Mouse (Mus musculus) midbrain, embryonic 16.5 days (tissue): ENCODE measurements at regions not wholly inside any gene's neighbourhood (a gene's known extent, or its start where the extent isn't known, plus 50 kb on each side); places are given as distances from the start of the nearest gene placed in this dataset.

Experiments
- ATAC-seq: fragments of 200-750 bp; cut with Nextera tagmentation; 2 replicates; pipeline ENCODE4 v1.8.0; 2017; ENCODE audit warnings: moderate TSS enrichment
- H3K27ac ChIP-seq: fragments of 300-500 bp; sonication (generic); 2 replicates; pipeline ENCODE4 v1.5.1; 2014; ENCODE audit warnings: mild to moderate bottlenecking, low read length, mixed read lengths
- H3K27me3 ChIP-seq: fragments of 300-500 bp; sonication (generic); 2 replicates; pipeline ENCODE4 v1.6.1; 2014; ENCODE audit warnings: low read depth, low read length, mixed read lengths; ENCODE audit not compliant: control insufficient read depth, insufficient read depth
- H3K36me3 ChIP-seq: fragments of 300-500 bp; sonication (generic); 2 replicates; pipeline ENCODE4 v1.6.1; 2014; ENCODE audit warnings: mild to moderate bottlenecking, low read length, moderate library complexity, mixed read lengths; ENCODE audit not compliant: control insufficient read depth, insufficient read depth
- H3K4me1 ChIP-seq: fragments of 300-500 bp; sonication (generic); 2 replicates; pipeline ENCODE4 v1.6.1; 2014; ENCODE audit warnings: mild to moderate bottlenecking, low read length, mixed read lengths; ENCODE audit not compliant: control insufficient read depth, insufficient read depth
- H3K4me2 ChIP-seq: fragments of 300-500 bp; sonication (generic); 2 replicates; pipeline ENCODE4 v1.6.1; 2014; ENCODE audit warnings: mild to moderate bottlenecking, low read length, mixed read lengths
- H3K4me3 ChIP-seq: fragments of 300-500 bp; sonication (generic); 2 replicates; pipeline ENCODE4 v1.5.1; 2014; ENCODE audit warnings: low read depth, mild to moderate bottlenecking, low read length, moderate library complexity, mixed read lengths
- H3K9ac ChIP-seq: fragments of 300-500 bp; sonication (generic); 2 replicates; pipeline ENCODE4 v1.6.1; 2014; ENCODE audit warnings: low read depth, low read length, mixed read lengths
- H3K9me3 ChIP-seq: fragments of 300-500 bp; sonication (generic); replicated peaks from 2 replicates; pipeline ENCODE4 v1.6.1; 2014; ENCODE audit warnings: mild to moderate bottlenecking, low read length, mixed read lengths; ENCODE audit not compliant: control insufficient read depth, poor library complexity, severe bottlenecking
- WGBS: fragments of 180-500 bp; shearing (Covaris S2); extraction: QIAGEN DNeasy Blood & Tissue Kit; methylation state at CpG from one replicate; pipeline ENCODE4 v1.1.7; 2014; 5-methylcytosine and 5-hydroxymethylcytosine counted together

DNA sequence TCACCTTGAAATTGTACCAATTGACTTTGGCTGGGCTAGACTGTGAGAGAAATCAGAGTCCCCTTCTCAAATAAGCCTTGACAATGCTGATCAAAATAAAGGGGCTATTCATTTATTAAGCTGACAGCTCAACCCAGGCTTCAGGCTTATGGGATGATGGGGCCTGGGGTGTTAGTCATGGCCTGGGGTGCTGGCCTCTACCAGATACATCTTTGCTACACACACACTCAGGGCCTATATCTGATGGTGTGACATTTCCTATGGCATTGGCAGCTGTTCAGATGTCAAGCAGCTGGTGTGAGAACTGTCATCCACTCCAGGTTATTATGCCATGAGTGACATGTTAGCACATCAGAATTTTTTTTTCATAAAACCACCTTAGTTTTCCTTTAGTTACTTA, 1396.2 kb downstream of the Mat2b start:
- peak; percentile 60; the same call in 1 of the 2 replicates for ATAC-seq
- H3K4me3 ChIP-seq, result no peak overlapping the region

DNA sequence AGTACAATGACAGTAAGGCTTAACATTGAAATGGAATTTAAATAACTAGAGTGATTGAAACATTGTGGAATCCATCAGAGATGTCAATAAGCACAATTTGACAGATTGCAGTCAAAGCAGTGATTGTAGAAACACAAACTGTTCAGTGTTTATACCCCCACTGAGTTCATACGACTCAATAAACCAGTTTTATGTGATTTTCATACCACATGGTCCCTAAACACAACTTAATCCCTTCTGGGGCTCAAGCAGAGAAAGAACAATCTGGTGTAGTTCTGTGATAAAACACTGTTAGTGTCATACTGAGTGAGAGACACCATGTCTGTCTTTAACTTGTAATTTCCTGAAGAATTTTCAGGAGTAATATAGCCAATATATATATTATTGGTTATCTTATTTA, 1439.6 kb downstream of the Mat2b start:
- ATAC-seq, result no peak
- Histone ChIP-seq H3K27me3 (no peaks in the 10 kb centered on the region), H3K4me1 (no peaks in the 10 kb centered on the region), H3K4me3 (no peak overlapping the region), H3K27ac (no peak overlapping the region), H3K36me3 (no peaks in the 10 kb centered on the region), H3K9me3 (no peaks in the 10 kb centered on the region), H3K9ac (no peak overlapping the region), H3K4me2 (no peak overlapping the region)
- 66% methylated on average over 1 of the region's 1 CpGs for WGBS

More for the DNA sequence above, 1396.2 kb downstream of the Mat2b start:
- Histone ChIP-seq H3K9me3 (no peaks in the 10 kb centered on the region), H3K27ac (no peak overlapping the region), H3K27me3 (no peaks in the 10 kb centered on the region), H3K9ac (no peak overlapping the region), H3K4me2 (no peak overlapping the region), H3K4me1 (no peaks in the 10 kb centered on the region), H3K36me3 (no peaks in the 10 kb centered on the region)

DNA sequence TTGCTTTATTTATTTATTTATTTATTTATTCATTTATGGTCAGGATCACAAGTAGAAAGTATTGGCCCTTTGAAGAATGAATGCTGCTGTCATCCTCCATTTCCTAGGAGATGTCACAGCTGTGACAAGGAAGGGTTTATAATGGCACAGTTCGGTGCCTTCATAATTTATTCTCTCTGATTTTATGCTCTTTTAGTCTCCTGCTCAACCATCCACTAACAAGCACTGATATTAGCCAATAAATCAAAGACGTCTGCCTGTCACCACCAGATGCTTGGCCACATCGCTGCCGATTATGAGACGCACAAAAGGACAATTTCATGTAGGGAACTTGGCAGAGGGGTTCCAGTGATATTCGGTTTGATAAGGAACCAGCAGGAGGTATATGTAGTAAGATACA, 1466.7 kb downstream of the Mat2b start:
- Histone ChIP-seq H3K9me3 (no peaks in the 10 kb centered on the region), H3K4me3 (no peak overlapping the region), H3K36me3 (no peaks in the 10 kb centered on the region), H3K4me2 (peak overlapping the region; percentile 12; the same call in 1 of the 2 replicates), H3K27me3 (no peaks in the 10 kb centered on the region), H3K4me1 (no peaks in the 10 kb centered on the region), H3K9ac (no peak overlapping the region), H3K27ac (no peak overlapping the region)
- 43% methylated on average over 6 of the region's 6 CpGs for WGBS
- ATAC-seq, result no peak

DNA sequence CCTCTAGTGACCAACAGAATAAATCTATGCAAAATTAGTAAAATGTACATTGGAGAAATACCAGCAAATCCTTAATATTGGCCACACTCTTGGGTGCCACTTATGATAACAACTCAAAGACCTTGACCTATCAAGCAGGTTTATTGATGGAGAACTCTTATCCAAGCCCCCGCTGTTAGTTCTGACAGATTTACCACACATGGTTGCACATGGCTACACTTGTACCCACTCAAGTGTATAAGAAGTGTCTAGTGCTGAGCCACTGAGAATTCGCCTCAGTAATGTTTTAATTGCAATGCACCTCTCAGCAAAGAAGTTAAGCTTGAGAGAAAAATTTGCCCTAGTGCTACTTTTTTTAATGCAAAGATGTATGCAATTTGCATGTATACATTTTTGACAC, 1470.3 kb downstream of the Mat2b start:
- H3K27me3 ChIP-seq, result no peaks in the 10 kb centered on the region
- no peaks in the 10 kb centered on the region for H3K9me3 ChIP-seq
- no peak overlapping the region for H3K4me3 ChIP-seq
- no peaks in the 10 kb centered on the region for H3K36me3 ChIP-seq
- no peaks in the 10 kb centered on the region for H3K4me1 ChIP-seq
- no peak for ATAC-seq
- no peak overlapping the region for H3K4me2 ChIP-seq
- H3K27ac ChIP-seq, result no peak overlapping the region
- no peak overlapping the region for H3K9ac ChIP-seq
- WGBS, result 24% methylated on average over 2 of the region's 2 CpGs

GRCm38 (mm10) chr11:39223397-39223796, 1471.6 kb downstream of the Mat2b start:
- no peaks in the 10 kb centered on the region for H3K36me3 ChIP-seq
- no peaks in the 10 kb centered on the region for H3K27me3 ChIP-seq
- H3K27ac ChIP-seq, result no peak overlapping the region
- no peaks in the 10 kb centered on the region for H3K9me3 ChIP-seq
- no peaks in the 10 kb centered on the region for H3K4me1 ChIP-seq
- no peak overlapping the region for H3K9ac ChIP-seq
- no peak overlapping the region for H3K4me2 ChIP-seq
- 59% methylated on average over 2 of the region's 2 CpGs for WGBS
- H3K4me3 ChIP-seq, result no peak overlapping the region
- ATAC-seq, result no peak
